Mouse (Mus musculus): ENCODE data around the gene Ppard. TPM values are rescaled to one million over a fixed set of nuclear protein-coding genes. Genes with fewer than 3 reads are reported as not detected.

The Ppard gene
- polyA plus RNA-seq, 1 experiment from 2014 or later = 2.7 TPM

- H3K4me1 ChIP-seq (ENCODE audit: control insufficient read depth, insufficient read depth, low read length) = peaks cover 13% of the 10 kb centered on the region
- no peak overlapping the region for H3K4me2 ChIP-seq (ENCODE audit: low read depth, severe bottlenecking)
- H3K27ac ChIP-seq (replicated peaks; ENCODE audit: low read depth, low read length) = no peak overlapping the region
- H3K27me3 ChIP-seq (ENCODE audit: control insufficient read depth, insufficient read depth, low read length) = no peaks in the 10 kb centered on the region
- DNase-seq (ENCODE audit: low spot score) = peak; percentile 78
- peaks cover 2% of the 10 kb centered on the region; the same call in 1 of the 2 replicates for H3K36me3 ChIP-seq (ENCODE audit: control insufficient read depth, insufficient read depth, low read length)
- no peaks in the 10 kb centered on the region for H3K9me3 ChIP-seq (ENCODE audit: control insufficient read depth, low read length)
- H3K9ac ChIP-seq (ENCODE audit: low read length) = no peak overlapping the region
- no peak overlapping the region for H3K4me3 ChIP-seq (ENCODE audit: low read depth, low read length)
- no peak for ATAC-seq (ENCODE audit: insufficient number of reproducible peaks, low FRiP score, low TSS enrichment, low read depth)
- WGBS = 38% methylated on average over 14 of the region's 14 CpGs
Measured at GRCm38 (mm10) chr17:28204052-28204720, 28.3 kb upstream of the Ppard start.

GRCm38 (mm10) chr17:28205443-28205842 lies 27.1 kb upstream of the Ppard start:
- DNase-seq (ENCODE audit: low spot score) = no peak
- Histone ChIP-seq H3K36me3 (ENCODE audit: control insufficient read depth, insufficient read depth, low read length) (peaks cover 2% of the 10 kb centered on the region; the same call in 1 of the 2 replicates), H3K27me3 (ENCODE audit: control insufficient read depth, insufficient read depth, low read length) (no peaks in the 10 kb centered on the region), H3K4me3 (ENCODE audit: low read depth, low read length) (no peak overlapping the region), H3K4me1 (ENCODE audit: control insufficient read depth, insufficient read depth, low read length) (peaks cover 16% of the 10 kb centered on the region), H3K27ac (replicated peaks; ENCODE audit: low read depth, low read length) (no peak overlapping the region), H3K4me2 (ENCODE audit: low read depth, severe bottlenecking) (no peak overlapping the region), H3K9me3 (ENCODE audit: control insufficient read depth, low read length) (no peaks in the 10 kb centered on the region), H3K9ac (ENCODE audit: low read length) (no peak overlapping the region)
- ATAC-seq (ENCODE audit: insufficient number of reproducible peaks, low FRiP score, low TSS enrichment, low read depth) = no peak
- 88% methylated on average over 8 of the region's 8 CpGs for WGBS

GRCm38 (mm10) chr17:28207092-28207491 lies 25.4 kb upstream of the Ppard start:
- no peak overlapping the region for H3K4me2 ChIP-seq (ENCODE audit: low read depth, severe bottlenecking)
- peaks cover 2% of the 10 kb centered on the region; the same call in 1 of the 2 replicates for H3K36me3 ChIP-seq (ENCODE audit: control insufficient read depth, insufficient read depth, low read length)
- H3K27me3 ChIP-seq (ENCODE audit: control insufficient read depth, insufficient read depth, low read length) = no peaks in the 10 kb centered on the region
- DNase-seq (ENCODE audit: low spot score) (no peak), ATAC-seq (ENCODE audit: insufficient number of reproducible peaks, low FRiP score, low TSS enrichment, low read depth) (no peak)
- WGBS = 70% methylated on average over 8 of the region's 8 CpGs
- H3K4me1 ChIP-seq (ENCODE audit: control insufficient read depth, insufficient read depth, low read length) = peaks cover 16% of the 10 kb centered on the region
- H3K27ac ChIP-seq (replicated peaks; ENCODE audit: low read depth, low read length) = peak overlapping the region; percentile 78
- peak overlapping the region; percentile 46 for H3K9ac ChIP-seq (ENCODE audit: low read length)
- no peak overlapping the region for H3K4me3 ChIP-seq (ENCODE audit: low read depth, low read length)
- H3K9me3 ChIP-seq (ENCODE audit: control insufficient read depth, low read length) = no peaks in the 10 kb centered on the region

GRCm38 (mm10) chr17:28207591-28208313 lies 24.7 kb upstream of the Ppard start, which contains the start of gene Def6:
Gene Def6 (plus strand): TSS chr17:28207778.
- Histone ChIP-seq H3K9me3 (ENCODE audit: control insufficient read depth, low read length) (no peaks in the 10 kb centered on the region), H3K9ac (ENCODE audit: low read length) (peak within 1 kb of the TSS; percentile 56), H3K4me2 (ENCODE audit: low read depth, severe bottlenecking) (peak within 1 kb of the TSS; percentile 51), H3K4me3 (ENCODE audit: low read depth, low read length) (peak within 1 kb of the TSS; percentile 25), H3K36me3 (ENCODE audit: control insufficient read depth, insufficient read depth, low read length) (peaks cover 2% of the 10 kb centered on the region; the same call in 1 of the 2 replicates), H3K4me1 (ENCODE audit: control insufficient read depth, insufficient read depth, low read length) (peaks cover 16% of the 10 kb centered on the region), H3K27me3 (ENCODE audit: control insufficient read depth, insufficient read depth, low read length) (no peaks in the 10 kb centered on the region), H3K27ac (replicated peaks; ENCODE audit: low read depth, low read length) (peak within 1 kb of the TSS; percentile 78)
- 18% methylated on average over 26 of the region's 26 CpGs for WGBS
- peak; percentile 79 for ATAC-seq (ENCODE audit: insufficient number of reproducible peaks, low FRiP score, low TSS enrichment, low read depth)
- DNase-seq (ENCODE audit: low spot score) = peak; percentile 87

GRCm38 (mm10) chr17:28208314-28208612 lies 24.2 kb upstream of the Ppard start:
- Histone ChIP-seq H3K27me3 (ENCODE audit: control insufficient read depth, insufficient read depth, low read length) (no peaks in the 10 kb centered on the region), H3K27ac (replicated peaks; ENCODE audit: low read depth, low read length) (no peak overlapping the region), H3K4me1 (ENCODE audit: control insufficient read depth, insufficient read depth, low read length) (peaks cover 16% of the 10 kb centered on the region), H3K9me3 (ENCODE audit: control insufficient read depth, low read length) (no peaks in the 10 kb centered on the region), H3K9ac (ENCODE audit: low read length) (peak overlapping the region; percentile 56), H3K4me2 (ENCODE audit: low read depth, severe bottlenecking) (peak overlapping the region; percentile 51), H3K4me3 (ENCODE audit: low read depth, low read length) (peak overlapping the region; percentile 25; the same call in 1 of the 2 replicates), H3K36me3 (ENCODE audit: control insufficient read depth, insufficient read depth, low read length) (no peaks in the 10 kb centered on the region)
- ATAC-seq (ENCODE audit: insufficient number of reproducible peaks, low FRiP score, low TSS enrichment, low read depth) (no peak), DNase-seq (ENCODE audit: low spot score) (no peak)
- 78% methylated on average over 8 of the region's 8 CpGs for WGBS

GRCm38 (mm10) chr17:28209457-28210110 lies 22.9 kb upstream of the Ppard start:
- ATAC-seq (ENCODE audit: insufficient number of reproducible peaks, low FRiP score, low TSS enrichment, low read depth) (no peak), DNase-seq (ENCODE audit: low spot score) (no peak)
- peaks cover 16% of the 10 kb centered on the region for H3K4me1 ChIP-seq (ENCODE audit: control insufficient read depth, insufficient read depth, low read length)

GRCm38 (mm10) chr17:28211921-28212341 lies 20.6 kb upstream of the Ppard start:
- WGBS = 71% methylated on average over 6 of the region's 6 CpGs
- Histone ChIP-seq H3K27me3 (ENCODE audit: control insufficient read depth, insufficient read depth, low read length) (no peaks in the 10 kb centered on the region), H3K36me3 (ENCODE audit: control insufficient read depth, insufficient read depth, low read length) (no peaks in the 10 kb centered on the region), H3K9ac (ENCODE audit: low read length) (no peak overlapping the region), H3K4me2 (ENCODE audit: low read depth, severe bottlenecking) (no peak overlapping the region), H3K27ac (replicated peaks; ENCODE audit: low read depth, low read length) (no peak overlapping the region), H3K4me3 (ENCODE audit: low read depth, low read length) (no peak overlapping the region), H3K4me1 (ENCODE audit: control insufficient read depth, insufficient read depth, low read length) (peaks cover 16% of the 10 kb centered on the region), H3K9me3 (ENCODE audit: control insufficient read depth, low read length) (no peaks in the 10 kb centered on the region)
- DNase-seq (ENCODE audit: low spot score) (no peak), ATAC-seq (ENCODE audit: insufficient number of reproducible peaks, low FRiP score, low TSS enrichment, low read depth) (no peak)

More at GRCm38 (mm10) chr17:28209457-28210110, 22.9 kb upstream of the Ppard start:
- no peak overlapping the region for H3K4me3 ChIP-seq (ENCODE audit: low read depth, low read length)
- H3K36me3 ChIP-seq (ENCODE audit: control insufficient read depth, insufficient read depth, low read length) = no peaks in the 10 kb centered on the region
- H3K9ac ChIP-seq (ENCODE audit: low read length) = no peak overlapping the region
- H3K27ac ChIP-seq (replicated peaks; ENCODE audit: low read depth, low read length) = no peak overlapping the region
- H3K27me3 ChIP-seq (ENCODE audit: control insufficient read depth, insufficient read depth, low read length) = no peaks in the 10 kb centered on the region
- no peak overlapping the region for H3K4me2 ChIP-seq (ENCODE audit: low read depth, severe bottlenecking)
- no peaks in the 10 kb centered on the region for H3K9me3 ChIP-seq (ENCODE audit: control insufficient read depth, low read length)
- 71% methylated on average over 4 of the region's 4 CpGs for WGBS

- ATAC-seq (ENCODE audit: insufficient number of reproducible peaks, low FRiP score, low TSS enrichment, low read depth) (no peak), DNase-seq (ENCODE audit: low spot score) (no peak)
- no peaks in the 10 kb centered on the region for H3K9me3 ChIP-seq (ENCODE audit: control insufficient read depth, low read length)
- no peak overlapping the region; the same call in 1 of the 2 replicates for H3K9ac ChIP-seq (ENCODE audit: low read length)
- H3K27me3 ChIP-seq (ENCODE audit: control insufficient read depth, insufficient read depth, low read length) = no peaks in the 10 kb centered on the region
- no peak overlapping the region for H3K27ac ChIP-seq (replicated peaks; ENCODE audit: low read depth, low read length)
- peaks cover 12% of the 10 kb centered on the region for H3K4me1 ChIP-seq (ENCODE audit: control insufficient read depth, insufficient read depth, low read length)
- 70% methylated on average over 9 of the region's 9 CpGs for WGBS
- H3K4me3 ChIP-seq (ENCODE audit: low read depth, low read length) = no peak overlapping the region
- no peak overlapping the region for H3K4me2 ChIP-seq (ENCODE audit: low read depth, severe bottlenecking)
- no peaks in the 10 kb centered on the region for H3K36me3 ChIP-seq (ENCODE audit: control insufficient read depth, insufficient read depth, low read length)
Measured at GRCm38 (mm10) chr17:28212391-28212790, 20.1 kb upstream of the Ppard start.

All from limb, embryonic 11.5 days (tissue).